Mouse (Mus musculus) G1E (cell line): ENCODE results near the gene Hid1.

Source experiments
- CTCF ChIP-seq: IDR thresholded peaks from 2 replicates; pipeline ENCODE4 v1.5.1; 2012; ENCODE audit warnings: low read depth, low read length, inconsistent platforms, mixed read lengths
- GATA1 ChIP-seq: IDR thresholded peaks from 2 replicates; pipeline ENCODE4 v1.6.1; 2012; ENCODE audit warnings: borderline replicate concordance, low read length, inconsistent platforms, mixed read lengths
- GATA2 ChIP-seq: IDR thresholded peaks from 2 replicates; pipeline ENCODE4 v1.6.1; 2012; ENCODE audit warnings: low read depth, low read length, inconsistent platforms, borderline replicate concordance
- POLR2AphosphoS5 ChIP-seq: IDR thresholded peaks from 2 replicates; pipeline ENCODE4 v1.6.1; 2012; ENCODE audit warnings: low read depth, low read length, inconsistent platforms; ENCODE audit not compliant: insufficient replicate concordance
- TAL1 ChIP-seq: conservative IDR thresholded peaks from 2 replicates; pipeline ENCODE4 v1.6.1; 2012; ENCODE audit warnings: low read depth, low read length, inconsistent platforms, mixed read lengths

- no peak for TF ChIP-seq TAL1
- TF ChIP-seq CTCF = peak; percentile 87
- TF ChIP-seq GATA1 = no peak
- TF ChIP-seq GATA2 = no peak
- no peak for TF ChIP-seq POLR2AphosphoS5
Measured at GRCm38 (mm10) chr11:115354183-115354582, 13.4 kb downstream of the Hid1 start.
